8 mouse cellular contexts compared by ENCODE assay signal in the genomic region with DNA sequence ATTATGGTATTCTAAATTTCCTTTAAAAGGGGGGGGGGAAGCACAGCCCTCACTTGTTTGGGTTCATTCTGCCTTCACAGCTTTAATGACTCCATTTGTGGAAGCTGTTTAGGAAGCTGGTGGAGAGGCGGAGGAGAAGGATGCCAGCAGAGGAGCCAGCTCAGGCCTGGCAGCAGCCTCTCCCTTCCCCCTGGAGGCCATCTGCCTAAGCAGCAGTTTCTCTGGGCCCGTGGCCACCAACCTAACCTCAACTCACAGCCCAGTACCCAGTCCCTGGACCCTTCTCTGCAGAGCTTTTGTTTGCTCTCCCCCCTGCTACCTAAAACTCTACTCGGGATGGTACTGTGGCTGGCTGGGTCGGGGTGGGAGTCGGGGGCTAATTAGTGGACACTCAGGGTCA. TPM values are rescaled to one million over a fixed set of nuclear protein-coding genes. Genes with fewer than 3 reads are reported as not detected.
DNase-seq lines count a peak whose midpoint lies in the region; ATAC-seq and TF ChIP-seq lines count a peak whose summit lies in the region.

No protein-coding gene starts in this region.

- H3K9ac ChIP-seq in lung, postnatal 0 days (replicated peaks; ENCODE audit: low read depth), result no peak overlapping the region
- H3K9ac ChIP-seq in hindbrain, embryonic 13.5 days, result peak overlapping the region; percentile 62; the same call in 1 of the 2 replicates

- H3K4me3 ChIP-seq in lung, postnatal 0 days (ENCODE audit: low read depth, low read length), result peak overlapping the region; percentile 35
- H3K4me3 ChIP-seq in hindbrain, embryonic 13.5 days, result peak overlapping the region; percentile 42
- peak overlapping the region; percentile 57 for H3K4me3 ChIP-seq in midbrain, embryonic 10.5 days

- TF ChIP-seq EP300 in lung, postnatal 0 days (IDR thresholded peaks at IDR 0.05), result no peak

- peaks cover 34% of the 10 kb centered on the region for H3K4me1 ChIP-seq in lung, postnatal 0 days (ENCODE audit: insufficient read depth, low read depth, low read length)
- H3K4me1 ChIP-seq in hindbrain, embryonic 13.5 days (replicated peaks), result peaks cover 64% of the 10 kb centered on the region
- peaks cover 72% of the 10 kb centered on the region for H3K4me1 ChIP-seq in midbrain, embryonic 10.5 days

- no peaks in the 10 kb centered on the region for H3K27me3 ChIP-seq in lung, postnatal 0 days (replicated peaks; ENCODE audit: insufficient read depth, low read length)
- peaks cover 86% of the 10 kb centered on the region for H3K27me3 ChIP-seq in hindbrain, embryonic 13.5 days
- peaks cover 99% of the 10 kb centered on the region for H3K27me3 ChIP-seq in midbrain, embryonic 10.5 days (ENCODE audit: low read depth, poor library complexity, severe bottlenecking)

- 29% methylated on average over 5 of the region's 5 CpGs for WGBS in lung, postnatal 0 days
- WGBS in hindbrain, embryonic 13.5 days, result 16% methylated on average over 5 of the region's 5 CpGs
- 31% methylated on average over 5 of the region's 5 CpGs for WGBS in midbrain, embryonic 10.5 days

- H3K36me3 ChIP-seq in lung, postnatal 0 days (ENCODE audit: insufficient read depth, low read length), result no peaks in the 10 kb centered on the region
- no peaks in the 10 kb centered on the region for H3K36me3 ChIP-seq in hindbrain, embryonic 13.5 days
- H3K36me3 ChIP-seq in midbrain, embryonic 10.5 days, result no peaks in the 10 kb centered on the region

- no peak for ATAC-seq in lung, postnatal 0 days
- no peak for ATAC-seq in hindbrain, embryonic 13.5 days (ENCODE audit: low FRiP score)
- ATAC-seq in CD4-positive, CD25-positive, alpha-beta regulatory T cell, adult 4 months, result no peak

- no peaks in the 10 kb centered on the region for H3K9me3 ChIP-seq in lung, postnatal 0 days (ENCODE audit: low read length)
- no peaks in the 10 kb centered on the region for H3K9me3 ChIP-seq in hindbrain, embryonic 13.5 days
- no peaks in the 10 kb centered on the region for H3K9me3 ChIP-seq in midbrain, embryonic 10.5 days (replicated peaks)

- peak overlapping the region; percentile 66 for H3K4me2 ChIP-seq in lung, postnatal 0 days (replicated peaks; ENCODE audit: low read depth, low read length)
- peak overlapping the region; percentile 77 for H3K4me2 ChIP-seq in hindbrain, embryonic 13.5 days

- TF ChIP-seq CTCF in lung, postnatal 0 days (IDR thresholded peaks at IDR 0.05), result peak; percentile 14; the same call in 1 of the 2 replicates

- H3K27ac ChIP-seq in lung, postnatal 0 days (ENCODE audit: low read length), result no peak overlapping the region
- H3K27ac ChIP-seq in hindbrain, embryonic 13.5 days, result no peak overlapping the region
- peak overlapping the region; percentile 28; the same call in 1 of the 2 replicates for H3K27ac ChIP-seq in midbrain, embryonic 10.5 days (replicated peaks)

- DNase-seq in lung, postnatal 0 days (ENCODE audit: low spot score), result peak; percentile 26
- no peak for DNase-seq in lung, postnatal 36 days
- DNase-seq in cerebellum, postnatal 14 days, result peak; percentile 83 to 85
- no peak for DNase-seq in midbrain, embryonic 10.5 days (ENCODE audit: low spot score)
- DNase-seq in c-Kit-positive CD71-positive TER-119-positive erythroid progenitor cells, embryonic 14.5 days (ENCODE audit: low spot score), result no peak
- no peak for DNase-seq in urinary bladder, postnatal 25 days (ENCODE audit: low spot score)

RNA-seq across cellular contexts. Expression of gene Unc5b, which starts 4.1 kb away (rescaled TPM):
- polyA plus RNA-seq in lung, postnatal 0 days (2015; fragmentation: Nextera tagmentation; extraction: Ambion mirVana), result 3.8 and 4.3 TPM in 2 replicates
- polyA plus RNA-seq in hindbrain, embryonic 13.5 days (2015; fragmentation: Nextera tagmentation; extraction: Ambion mirVana), result 2.5 and 3.3 TPM in 2 replicates
- 2.7 and 3.2 TPM in 2 replicates for polyA plus RNA-seq in midbrain, embryonic 10.5 days (2016; fragmentation: Nextera tagmentation; extraction: Ambion mirVana)
- polyA plus RNA-seq in CD4-positive, CD25-positive, alpha-beta regulatory T cell, adult 4 months (2017; shearing (Covaris generic)), result not detected

Comparison
In these comparisons a context has a peak if more than half of its experiments do, and no peak if none do; other contexts are left out.
1. DNase-seq: peak in lung, postnatal 0 days (single experiment) and cerebellum, postnatal 14 days (2 of 2); none in lung, postnatal 36 days (single experiment), midbrain, embryonic 10.5 days (single experiment), c-Kit-positive CD71-positive TER-119-positive erythroid progenitor cells, embryonic 14.5 days (single experiment) and urinary bladder, postnatal 25 days (single experiment).
2. Peak in every context shown above with its lines, with median percentiles within 50 percentile points of each other: H3K4me3 ChIP-seq.